Mouse (Mus musculus) retina, embryonic 14.5 days (tissue): ENCODE results near the gene 0610040J01Rik.
"Not testable (repeated sequence)": the region's sequence is repeated elsewhere in the genome, so short reads cannot be mapped to it uniquely, and the experiment has no call there.

Source experiments
- DNase-seq: peaks from one replicate; pipeline ENCODE4 v3.0.0-alpha.2; 2015; ENCODE audit warnings: low spot score

The 0610040J01Rik gene

GRCm38 (mm10) chr5:63828380-63829185 is 16.4 kb downstream of the 0610040J01Rik start:
- no peak for DNase-seq

- no peak for DNase-seq
These were observed 18.9 kb downstream of the 0610040J01Rik start for GRCm38 (mm10) chr5:63831054-63831453.

DNA sequence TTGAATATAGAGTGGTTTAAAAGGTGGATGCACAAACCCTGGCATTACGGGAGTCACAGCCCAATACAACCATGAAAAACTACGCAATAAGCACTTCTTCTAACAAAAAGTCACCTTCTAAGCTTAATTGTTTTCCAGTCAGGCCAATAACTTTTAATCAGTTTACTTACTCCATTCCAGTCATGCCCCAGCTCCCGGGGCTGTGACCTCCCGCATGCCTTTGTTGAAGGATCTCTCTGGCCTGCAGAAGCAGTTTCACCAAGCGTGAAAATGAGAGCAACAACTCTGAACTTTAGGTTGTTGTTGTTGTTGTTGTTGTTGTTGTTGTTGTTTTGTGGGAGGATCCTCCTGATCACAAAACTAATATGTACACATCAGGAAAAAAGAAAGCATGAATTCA is 21.8 kb downstream of the 0610040J01Rik start:
- no peak for DNase-seq

GRCm38 (mm10) chr5:63834435-63834834 is 22.3 kb downstream of the 0610040J01Rik start:
- DNase-seq = no peak

DNA sequence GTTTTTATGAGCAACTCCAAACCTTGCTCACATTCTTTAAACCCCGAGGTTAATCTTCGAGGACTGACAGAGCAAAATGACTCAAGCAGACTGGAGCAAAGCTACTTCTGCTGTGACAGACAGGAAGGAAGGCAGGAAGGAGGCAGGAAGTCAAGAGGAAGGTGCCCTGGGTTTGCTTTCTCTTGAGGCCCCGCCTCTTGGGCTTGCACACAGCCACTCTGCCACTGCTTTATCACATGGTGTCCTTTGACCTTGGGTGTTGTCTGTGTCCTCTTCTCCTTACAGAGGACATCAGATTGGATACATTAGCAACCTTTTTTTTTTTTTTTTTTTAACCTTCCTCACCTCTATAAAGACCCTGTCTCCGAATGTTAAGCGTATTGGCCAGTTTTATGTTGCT is 25.0 kb downstream of the 0610040J01Rik start:
- DNase-seq = no peak

DNA sequence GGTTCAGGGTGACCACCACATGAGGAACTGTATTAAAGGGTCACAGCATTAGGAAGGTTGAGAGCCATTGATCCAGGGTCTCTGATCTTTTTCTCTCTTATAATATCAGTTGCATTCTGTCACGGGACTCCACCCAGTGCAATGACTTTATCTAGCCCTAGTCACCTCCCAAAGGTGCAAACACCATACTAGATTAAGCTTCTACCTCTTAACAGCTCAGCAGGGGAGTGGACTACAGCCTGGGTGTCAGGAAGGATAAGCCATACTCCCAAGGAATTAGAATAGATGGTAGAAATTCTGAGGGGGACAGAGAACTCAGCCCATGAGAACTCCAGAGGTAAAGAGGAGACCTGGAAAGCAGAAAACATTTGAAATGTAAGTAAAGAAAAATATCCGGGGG is 25.7 kb downstream of the 0610040J01Rik start:
- DNase-seq = no peak

GRCm38 (mm10) chr5:63839801-63840416 is 27.7 kb downstream of the 0610040J01Rik start:
- DNase-seq = no peak

- no peak for DNase-seq
These were observed 34.9 kb downstream of the 0610040J01Rik start for GRCm38 (mm10) chr5:63847080-63847479.

DNA sequence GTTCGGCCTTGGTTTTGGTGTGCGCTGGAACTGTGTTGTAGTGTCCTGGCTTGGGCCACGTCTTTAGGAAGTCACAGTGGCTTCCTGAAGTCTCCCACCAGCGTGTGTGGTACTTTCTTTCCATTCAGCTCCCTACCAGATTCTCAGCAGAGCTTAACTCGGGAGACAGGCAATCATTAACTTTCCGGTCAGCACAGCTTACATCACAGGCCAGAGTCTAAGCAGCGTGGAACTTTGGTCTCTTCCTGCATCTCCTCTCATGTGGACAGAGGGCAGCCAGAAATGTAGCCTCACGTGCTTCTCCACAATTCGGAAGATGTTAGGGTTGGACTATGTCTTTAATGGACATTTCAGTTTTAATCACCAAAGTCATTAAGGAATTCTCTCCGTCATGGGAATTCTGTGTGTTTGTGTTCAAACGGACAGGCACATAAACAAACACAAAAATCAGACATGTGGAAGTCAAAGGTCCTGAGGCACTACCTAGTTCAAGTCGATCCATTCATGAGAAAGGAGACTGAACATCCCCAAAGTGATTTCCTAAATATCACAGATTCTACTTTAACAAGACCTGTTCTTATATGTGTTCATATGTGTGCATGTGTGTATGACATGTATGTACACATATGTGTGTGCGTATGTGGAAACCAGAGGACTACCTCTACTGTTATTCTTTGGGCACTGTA is 35.5 kb downstream of the 0610040J01Rik start:
- no peak for DNase-seq

- no peak for DNase-seq
These were observed 46.7 kb downstream of the 0610040J01Rik start for GRCm38 (mm10) chr5:63858901-63859300.

DNA sequence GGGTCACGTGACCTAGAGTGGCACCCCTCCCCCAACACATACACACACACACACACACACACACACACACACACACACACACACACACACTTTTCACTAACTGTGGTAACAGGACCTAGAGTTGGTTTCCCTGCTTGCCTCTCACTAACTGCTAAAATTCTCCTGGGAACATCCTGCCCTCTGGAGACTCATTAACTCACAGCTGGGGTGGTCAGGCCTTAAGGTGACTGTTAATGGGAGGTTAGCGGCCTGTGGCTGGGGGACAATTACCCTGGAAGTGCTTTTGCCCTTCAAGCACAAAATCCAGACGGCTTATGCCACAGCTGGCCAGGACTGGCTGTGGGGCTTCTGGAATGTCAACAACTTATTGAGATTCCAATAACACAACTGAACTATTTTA is 55.3 kb downstream of the 0610040J01Rik start:
- peak; percentile 20 for DNase-seq

DNA sequence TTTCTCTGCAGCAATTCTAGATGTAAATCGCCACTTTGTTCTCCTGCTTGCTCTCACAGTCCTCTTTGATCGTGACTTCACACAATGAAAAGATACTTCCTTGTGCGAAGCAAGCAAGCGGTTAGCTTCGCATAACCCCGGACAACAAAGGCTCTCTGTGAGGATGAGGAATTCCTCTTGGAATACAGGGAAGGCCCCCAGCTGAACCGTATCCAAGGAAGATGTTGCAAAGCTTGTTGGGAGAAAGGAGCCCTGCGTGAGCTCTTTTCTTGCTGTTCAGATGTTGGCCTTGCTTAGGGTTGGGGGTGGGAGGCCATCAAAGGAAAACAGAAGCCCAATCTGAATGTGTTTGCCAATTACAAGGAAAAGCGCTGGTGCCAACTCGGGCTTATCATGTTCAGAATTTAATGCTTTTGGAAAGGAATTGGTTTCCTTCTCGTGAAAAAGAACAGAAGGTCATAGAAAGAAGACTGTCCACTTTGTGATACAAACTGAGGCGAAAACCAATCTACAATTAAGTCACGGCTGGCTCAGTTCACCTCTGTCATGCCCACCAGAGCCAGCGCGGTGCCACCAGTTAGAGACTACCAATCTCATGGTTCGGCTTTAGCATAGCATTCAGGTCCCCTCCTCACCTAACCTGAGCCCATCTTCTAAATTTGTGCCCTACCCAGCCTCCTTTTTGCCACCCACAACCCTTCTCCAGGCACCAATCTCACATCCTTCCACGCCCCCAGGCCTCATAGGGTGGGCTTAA is 60.2 kb downstream of the 0610040J01Rik start:
- DNase-seq = peak; percentile 11

- DNase-seq = no peak
These were observed 62.7 kb downstream of the 0610040J01Rik start for GRCm38 (mm10) chr5:63874880-63875279.

DNA sequence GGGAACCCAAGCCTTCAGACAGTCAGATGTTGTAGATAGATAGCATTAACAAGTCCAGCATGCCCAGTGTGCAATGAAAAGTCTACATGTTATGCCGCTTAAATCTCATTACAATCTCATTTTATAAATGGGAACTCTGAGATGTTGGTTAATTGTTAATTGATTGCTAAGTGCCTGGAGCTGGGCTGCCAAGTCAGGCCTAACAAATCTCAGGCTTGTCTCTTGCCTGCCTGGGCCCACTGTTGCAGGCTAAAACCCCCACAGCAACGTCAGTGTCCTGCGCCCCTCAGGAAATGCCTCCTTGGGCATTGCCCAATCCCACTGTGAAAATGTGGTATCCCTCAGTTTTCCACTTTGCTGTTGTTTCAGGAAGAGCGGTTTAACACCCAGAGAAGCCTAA is 63.9 kb downstream of the 0610040J01Rik start:
- DNase-seq = no peak

DNA sequence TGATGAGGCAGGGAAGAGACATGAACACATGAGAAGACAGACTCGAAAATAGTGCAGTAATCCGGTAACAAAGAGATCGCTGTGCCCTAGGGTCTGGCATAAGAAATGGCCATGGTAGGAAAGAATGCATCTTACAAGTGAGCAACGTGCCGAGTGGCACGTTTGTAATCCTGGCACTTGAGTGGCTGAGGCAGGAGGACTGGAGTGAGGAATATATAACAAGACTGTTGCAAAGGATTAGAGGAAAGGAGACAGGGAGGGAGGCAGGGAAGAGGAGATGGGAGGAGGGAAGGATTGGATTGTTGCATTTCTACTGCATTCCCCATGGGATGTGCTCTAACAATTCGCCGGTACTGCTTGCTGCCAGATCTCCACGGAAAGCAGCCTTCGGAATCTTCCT is 66.9 kb downstream of the 0610040J01Rik start:
- no peak for DNase-seq

GRCm38 (mm10) chr5:63886292-63886691 is 74.1 kb downstream of the 0610040J01Rik start:
- DNase-seq = no peak

GRCm38 (mm10) chr5:63886709-63887108 is 74.5 kb downstream of the 0610040J01Rik start:
- peak; percentile 78 for DNase-seq

GRCm38 (mm10) chr5:63887111-63887510 is 74.9 kb downstream of the 0610040J01Rik start:
- no peak for DNase-seq

DNA sequence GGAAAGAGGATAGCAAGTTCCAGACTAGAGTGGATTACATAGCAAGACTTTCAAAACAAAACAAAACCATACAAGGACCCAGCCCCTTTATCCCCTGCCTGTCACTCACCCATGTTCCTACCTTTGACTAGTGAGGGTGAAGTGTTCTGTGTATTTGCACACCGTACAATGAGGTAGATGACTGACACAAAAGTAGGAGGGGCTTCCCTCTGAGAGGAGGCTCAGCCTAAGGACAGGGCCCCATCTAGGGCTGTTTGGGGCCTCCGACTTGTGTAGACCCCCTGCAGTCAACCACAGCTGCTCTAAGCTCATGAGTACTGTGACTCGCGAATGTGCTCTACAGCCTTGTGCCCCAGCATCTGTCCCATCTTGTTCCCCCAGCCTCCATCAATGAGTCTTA is 79.1 kb downstream of the 0610040J01Rik start:
- no peak for DNase-seq

DNA sequence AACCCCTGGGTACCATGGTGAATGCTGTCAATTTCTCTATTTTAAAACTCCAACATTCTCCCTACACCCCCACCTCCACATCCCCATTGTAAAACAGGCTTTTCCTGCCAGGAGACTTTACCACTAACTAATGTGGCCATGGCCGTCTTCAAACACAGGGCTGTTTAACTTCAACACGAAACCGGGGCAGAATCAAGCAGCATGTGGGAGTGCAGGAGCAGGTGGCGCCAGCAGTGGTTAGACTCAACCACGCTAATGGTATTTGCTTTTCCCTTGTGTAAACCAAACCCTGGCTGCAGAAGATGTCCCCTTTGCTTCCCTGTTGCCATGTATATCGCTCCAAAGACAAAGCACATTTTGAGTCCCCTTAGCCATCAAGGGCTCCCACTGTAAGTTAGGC is 79.7 kb downstream of the 0610040J01Rik start:
- no peak for DNase-seq

- not testable (repeated sequence) for DNase-seq
These were observed 85.0 kb downstream of the 0610040J01Rik start for GRCm38 (mm10) chr5:63897001-63897819.

DNA sequence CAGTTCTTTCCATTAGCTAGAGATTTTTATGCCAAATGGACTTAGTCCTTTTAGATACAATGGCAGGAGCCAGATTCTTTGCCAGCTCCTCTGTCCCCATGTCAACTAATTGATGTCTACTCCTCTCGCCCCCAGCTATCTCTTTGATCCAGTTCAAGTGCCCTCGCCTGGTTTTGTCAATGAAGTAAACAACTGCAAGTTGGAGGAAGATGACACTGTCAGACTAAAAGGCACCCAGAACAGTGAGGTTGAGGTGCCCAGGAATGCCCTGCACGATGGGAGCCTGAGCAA is 85.6 kb downstream of the 0610040J01Rik start:
- no peak for DNase-seq
